In the genomic region with DNA sequence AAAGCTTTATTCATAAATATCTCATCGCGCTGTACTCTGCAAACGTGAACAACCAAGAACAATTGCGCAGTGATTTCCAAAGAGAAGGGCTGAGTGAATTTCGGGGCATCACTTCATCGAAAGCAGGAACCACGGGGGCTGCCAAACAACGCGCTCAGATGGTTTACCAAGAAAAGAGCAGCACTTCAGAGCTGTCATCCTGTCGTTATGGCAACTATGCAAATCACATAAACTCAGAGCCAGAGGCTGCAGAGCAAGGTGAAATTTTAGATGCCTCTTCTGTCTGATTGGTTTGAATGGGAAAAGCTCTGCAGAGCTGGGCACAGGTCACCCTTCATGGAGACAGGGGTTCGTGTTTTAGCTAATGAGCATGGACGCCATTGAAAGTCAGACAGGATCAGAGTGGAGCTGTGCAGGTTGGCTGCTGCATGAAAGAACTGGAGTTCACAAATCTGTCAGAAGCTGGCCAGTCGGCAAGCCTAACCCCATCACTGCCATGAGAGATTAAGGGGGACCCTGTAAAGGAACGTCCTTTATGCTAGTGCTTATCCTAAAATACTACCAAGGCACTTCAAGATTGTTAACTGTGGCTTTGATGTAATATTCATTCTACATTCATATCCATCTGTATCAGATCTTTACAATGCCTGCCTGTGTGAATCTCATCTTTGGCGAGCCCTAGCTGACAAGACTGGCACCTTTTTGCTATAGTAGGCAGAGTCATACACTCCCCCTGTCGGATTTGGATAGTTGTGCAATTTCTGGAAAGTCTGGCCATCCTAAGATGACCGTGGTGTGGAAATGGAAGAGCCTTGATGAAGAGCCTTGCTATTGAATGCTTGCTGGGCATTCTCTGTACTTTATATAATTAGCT, we compare ENCODE assay signal across 16 mouse cellular contexts. TPM values are rescaled to one million over a fixed set of nuclear protein-coding genes. Genes with fewer than 3 reads are reported as not detected.
A peak's percentile ranks its signal among the peaks of the same experiment; 100 is the strongest.
DNase-seq lines count a peak whose midpoint lies in the region; ATAC-seq and TF ChIP-seq lines count a peak whose summit lies in the region.
"Had no signal": no experiment of that assay in that cellular context is flagged by ENCODE, and none has a peak within 500 bp of the region (broad histone marks: within the 10 kb centered on the region; RNA-seq: fewer than 3 reads in every experiment).

No protein-coding gene starts in this region.

- H3K4me1 ChIP-seq in embryonic facial prominence, embryonic 10.5 days = peaks cover 8% of the 10 kb centered on the region
- H3K4me1 ChIP-seq in midbrain, embryonic 15.5 days = peaks cover 39% of the 10 kb centered on the region
- H3K4me1 ChIP-seq in liver, embryonic 12.5 days = no peaks in the 10 kb centered on the region
- H3K4me1 ChIP-seq: embryonic facial prominence, embryonic 13.5 days had no signal

- DNase-seq in left cerebral cortex, adult 2 months (ENCODE audit: extremely low spot score in 1 of 2, low spot score in 2 of 2) = peak in 1 of 2 experiments; percentile 30
- DNase-seq in left cerebral cortex, postnatal 10 days (ENCODE audit: extremely low spot score in 1 of 2, low spot score in 2 of 2) = no peak
- DNase-seq in embryonic facial prominence, embryonic 10.5 days (ENCODE audit: low spot score) = peak; percentile 14
- DNase-seq in urinary bladder, postnatal 36 days (ENCODE audit: low spot score in 2 of 2) = no peak
- DNase-seq: gastrocnemius, adult 2 months; kidney, postnatal 14 days; liver; lung, postnatal 4 days; thymus, adult 2 months had no signal

- WGBS in embryonic facial prominence, embryonic 10.5 days = 64% methylated on average over 17 of the region's 17 CpGs
- WGBS in midbrain, embryonic 15.5 days = 27% methylated on average over 17 of the region's 17 CpGs
- 54% methylated on average over 17 of the region's 17 CpGs for WGBS in liver, embryonic 12.5 days (ENCODE audit: insufficient replicate concordance)

- peak overlapping the region; percentile 31 for H3K4me2 ChIP-seq in midbrain, embryonic 15.5 days
- H3K4me2 ChIP-seq in liver, embryonic 12.5 days = no peak overlapping the region
- H3K4me2 ChIP-seq: embryonic facial prominence, embryonic 13.5 days had no signal

- no peak overlapping the region for H3K9ac ChIP-seq in midbrain, embryonic 15.5 days
- H3K9ac ChIP-seq in liver, embryonic 12.5 days = no peak overlapping the region
- H3K9ac ChIP-seq: embryonic facial prominence, embryonic 13.5 days had no signal

- H3K4me3 ChIP-seq in left cerebral cortex, adult 2 months = peak overlapping the region; percentile 16; the same call in 1 of the 2 replicates
- H3K4me3 ChIP-seq in embryonic facial prominence, embryonic 10.5 days = no peak overlapping the region
- no peak overlapping the region; the same call in 1 of the 2 replicates for H3K4me3 ChIP-seq in midbrain, embryonic 15.5 days
- H3K4me3 ChIP-seq in liver, embryonic 12.5 days = no peak overlapping the region
- H3K4me3 ChIP-seq: embryonic facial prominence, embryonic 13.5 days; gastrocnemius, adult 2 months had no signal

- H3K27me3 ChIP-seq in embryonic facial prominence, embryonic 10.5 days (replicated peaks; ENCODE audit: low read depth, poor library complexity, severe bottlenecking) = peaks cover 18% of the 10 kb centered on the region
- H3K27me3 ChIP-seq in midbrain, embryonic 15.5 days (replicated peaks) = no peaks in the 10 kb centered on the region
- peaks cover 26% of the 10 kb centered on the region for H3K27me3 ChIP-seq in liver, embryonic 12.5 days (replicated peaks)

- H3K36me3 ChIP-seq in embryonic facial prominence, embryonic 10.5 days (replicated peaks) = no peaks in the 10 kb centered on the region
- no peaks in the 10 kb centered on the region for H3K36me3 ChIP-seq in midbrain, embryonic 15.5 days (replicated peaks)
- no peaks in the 10 kb centered on the region for H3K36me3 ChIP-seq in liver, embryonic 12.5 days
- H3K36me3 ChIP-seq: embryonic facial prominence, embryonic 13.5 days had no signal

- intact Hi-C loops in left cerebral cortex, adult 2 months (cut with DNase I) = no loop called here
- intact Hi-C loops in left cerebral cortex, postnatal 10 days (cut with DNase I) = loop anchor here (5.0 kb wide), 1 partner anchor 40 kb away; no protein-coding TSS in a partner anchor

- 0 out of 2 replicates have a peak overlapping the region, but pooled peaks have one; percentile 10 for H3K27ac ChIP-seq in left cerebral cortex, adult 2 months
- H3K27ac ChIP-seq in embryonic facial prominence, embryonic 10.5 days (replicated peaks) = no peak overlapping the region
- H3K27ac ChIP-seq in midbrain, embryonic 15.5 days = peak overlapping the region; percentile 63
- H3K27ac ChIP-seq in liver, embryonic 12.5 days = no peak overlapping the region
- H3K27ac ChIP-seq: embryonic facial prominence, embryonic 13.5 days; gastrocnemius, adult 2 months had no signal

- ATAC-seq in frontal cortex, adult (ENCODE audit: low TSS enrichment) = peak; percentile 81
- peak; percentile 81 for ATAC-seq in midbrain, embryonic 15.5 days (replicated peaks)
- no peak for ATAC-seq in liver, embryonic 12.5 days

- no peaks in the 10 kb centered on the region for H3K9me3 ChIP-seq in embryonic facial prominence, embryonic 10.5 days
- H3K9me3 ChIP-seq in midbrain, embryonic 15.5 days = no peaks in the 10 kb centered on the region
- H3K9me3 ChIP-seq in liver, embryonic 12.5 days (replicated peaks) = no peaks in the 10 kb centered on the region
- H3K9me3 ChIP-seq: embryonic facial prominence, embryonic 13.5 days had no signal

- peak; percentile 28 for TF ChIP-seq CTCF in left cerebral cortex, adult 2 months (IDR thresholded peaks at IDR 0.05)

RNA-seq across cellular contexts. Expression of a gene that starts 4.6 kb away (rescaled TPM):
- not detected for total RNA-seq in left cerebral cortex, adult 2 months (2021)
- total RNA-seq in left cerebral cortex, postnatal 10 days (2021) = not detected
- polyA plus RNA-seq in embryonic facial prominence, embryonic 10.5 days (2016; fragmentation: Nextera tagmentation; extraction: Ambion mirVana) = not detected in 2 replicates
- 0.30 TPM in 1 of 2 replicates, not detected in the other for polyA plus RNA-seq in midbrain, embryonic 15.5 days (2015; fragmentation: Nextera tagmentation; extraction: Ambion mirVana)
- polyA plus RNA-seq in liver, embryonic 12.5 days (2016; fragmentation: Nextera tagmentation; extraction: Ambion mirVana) = not detected in 2 replicates
- total RNA-seq: gastrocnemius, adult 2 months had no signal
- polyA plus RNA-seq: embryonic facial prominence, embryonic 13.5 days; heart, embryonic 16.5 days; neural tube, embryonic 11.5 days; small intestine, adult 2 months; thymus, adult 2 months had no signal

RNA-seq across cellular contexts. Expression of a gene that starts 6.6 kb away (rescaled TPM):
- 10 to 100 TPM; 22.8 to 25.6 TPM for total RNA-seq in left cerebral cortex, adult 2 months (2021)
- total RNA-seq in left cerebral cortex, postnatal 10 days (2021) = 10 to 100 TPM; 69.1 to 81.2 TPM
- polyA plus RNA-seq in embryonic facial prominence, embryonic 10.5 days (2016; fragmentation: Nextera tagmentation; extraction: Ambion mirVana) = 1.6 and 2.8 TPM in 2 replicates
- 49.0 and 50.7 TPM in 2 replicates for polyA plus RNA-seq in midbrain, embryonic 15.5 days (2015; fragmentation: Nextera tagmentation; extraction: Ambion mirVana)
- polyA plus RNA-seq in liver, embryonic 12.5 days (2016; fragmentation: Nextera tagmentation; extraction: Ambion mirVana) = 2.9 and 3.8 TPM in 2 replicates

Comparison
In these comparisons a context has a peak if more than half of its experiments do, and no peak if none do; other contexts are left out.
1. H3K27ac ChIP-seq: peak in left cerebral cortex, adult 2 months (single experiment) and midbrain, embryonic 15.5 days (single experiment); none in embryonic facial prominence, embryonic 10.5 days (single experiment) and liver, embryonic 12.5 days (single experiment).
2. RNA of a gene that starts 6.6 kb away (polyA plus RNA-seq): 49.0 to 50.7 TPM in midbrain, embryonic 15.5 days; 2.9 to 3.8 TPM in liver, embryonic 12.5 days and 1.6 to 2.8 TPM in embryonic facial prominence, embryonic 10.5 days; every median in the first group is over 10 times any median in the second.